ENCODE assay signal across 7 mouse cellular contexts in the genomic region with DNA sequence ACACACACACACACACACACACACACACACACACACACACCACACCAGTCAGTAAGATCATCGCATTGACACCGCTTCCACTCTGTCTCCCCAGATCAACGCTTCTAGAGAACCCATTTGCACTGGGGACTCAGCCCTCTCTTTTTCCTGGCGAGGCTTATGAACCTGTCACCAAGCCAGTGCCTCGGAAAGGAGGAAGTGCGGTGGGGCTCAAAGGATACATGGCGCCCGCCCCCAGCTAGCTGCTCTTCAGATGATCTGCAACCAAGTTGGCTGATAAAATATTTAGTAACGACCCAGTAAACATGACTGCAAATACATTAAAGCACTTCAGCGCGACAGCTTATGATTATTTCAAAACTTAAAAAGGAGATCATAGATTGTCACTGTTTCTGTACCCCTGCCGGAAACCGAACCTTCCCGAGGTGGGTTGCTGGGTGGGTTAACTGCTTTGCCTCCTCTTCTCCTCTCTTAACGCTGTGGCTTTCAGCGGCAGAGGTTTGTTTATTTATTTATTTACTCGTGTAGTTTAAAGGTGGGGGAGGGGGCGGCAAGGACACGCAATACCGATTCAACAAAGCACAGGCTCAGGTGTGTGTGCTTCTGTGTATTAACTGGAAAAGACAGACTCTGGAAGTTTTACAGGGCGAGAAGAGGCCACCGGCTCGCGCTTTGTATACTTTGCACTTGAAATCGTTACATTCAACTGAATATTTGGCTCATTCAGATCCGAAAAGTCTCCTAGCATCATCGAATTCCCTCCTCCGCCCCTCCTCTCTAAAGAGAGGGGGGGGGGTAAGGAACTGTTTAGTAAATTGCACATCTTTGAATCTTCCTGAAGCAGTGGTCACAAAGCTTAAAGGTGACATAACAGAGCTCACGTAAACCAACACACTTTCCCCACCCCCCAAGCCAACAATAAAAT. TPM values are rescaled to one million over a fixed set of nuclear protein-coding genes. Genes with fewer than 3 reads are reported as not detected.
DNase-seq lines count a peak whose midpoint lies in the region; ATAC-seq and TF ChIP-seq lines count a peak whose summit lies in the region.

No protein-coding gene starts in this region.

- no peak overlapping the region for H3K4me3 ChIP-seq in lung, adult 2 months (replicated peaks; ENCODE audit: extremely low read depth, low read depth, low read length)
- peak overlapping the region; percentile 50 for H3K4me3 ChIP-seq in forebrain, embryonic 15.5 days
- H3K4me3 ChIP-seq in limb, embryonic 11.5 days (ENCODE audit: low read depth, low read length): no peak overlapping the region
- 0 out of 2 replicates have a peak overlapping the region, but pooled peaks have one; percentile 7 for H3K4me3 ChIP-seq in stomach, embryonic 16.5 days (replicated peaks; ENCODE audit: low read length)

- 6% methylated on average over 29 of the region's 29 CpGs for WGBS in lung, adult 2 months
- 2% methylated on average over 29 of the region's 29 CpGs for WGBS in forebrain, embryonic 15.5 days
- WGBS in limb, embryonic 11.5 days: 2% methylated on average over 29 of the region's 29 CpGs
- 3% methylated on average over 29 of the region's 29 CpGs for WGBS in stomach, embryonic 16.5 days

- peak overlapping the region; percentile 89 for H3K4me2 ChIP-seq in forebrain, embryonic 15.5 days (replicated peaks)
- H3K4me2 ChIP-seq in limb, embryonic 11.5 days (ENCODE audit: low read depth, severe bottlenecking): no peak overlapping the region
- no peak overlapping the region for H3K4me2 ChIP-seq in stomach, embryonic 16.5 days (ENCODE audit: low read depth, low read length)

- H3K9me3 ChIP-seq in forebrain, embryonic 15.5 days: no peaks in the 10 kb centered on the region
- H3K9me3 ChIP-seq in limb, embryonic 11.5 days (ENCODE audit: control insufficient read depth, low read length): no peaks in the 10 kb centered on the region
- no peaks in the 10 kb centered on the region for H3K9me3 ChIP-seq in stomach, embryonic 16.5 days (replicated peaks; ENCODE audit: control insufficient read depth, low read length)

- H3K4me1 ChIP-seq in lung, adult 2 months (ENCODE audit: control insufficient read depth, insufficient read depth, low read length): peaks cover 6% of the 10 kb centered on the region
- peaks cover 28% of the 10 kb centered on the region for H3K4me1 ChIP-seq in forebrain, embryonic 15.5 days
- peaks cover 9% of the 10 kb centered on the region for H3K4me1 ChIP-seq in limb, embryonic 11.5 days (ENCODE audit: control insufficient read depth, insufficient read depth, low read length)
- no peaks in the 10 kb centered on the region; the same call in 1 of the 2 replicates for H3K4me1 ChIP-seq in stomach, embryonic 16.5 days (ENCODE audit: control insufficient read depth, insufficient read depth, low read length)

- peaks cover 13% of the 10 kb centered on the region for H3K27me3 ChIP-seq in forebrain, embryonic 15.5 days
- H3K27me3 ChIP-seq in limb, embryonic 11.5 days (ENCODE audit: control insufficient read depth, insufficient read depth, low read length): peaks cover 32% of the 10 kb centered on the region
- peaks cover 47% of the 10 kb centered on the region for H3K27me3 ChIP-seq in stomach, embryonic 16.5 days (ENCODE audit: control insufficient read depth, insufficient read depth, low read length)

- H3K27ac ChIP-seq in forebrain, embryonic 15.5 days (replicated peaks): peak overlapping the region; percentile 95
- no peak overlapping the region for H3K27ac ChIP-seq in limb, embryonic 11.5 days (replicated peaks; ENCODE audit: low read depth, low read length)
- no peak overlapping the region for H3K27ac ChIP-seq in stomach, embryonic 16.5 days (ENCODE audit: low read length)

- no peaks in the 10 kb centered on the region for H3K36me3 ChIP-seq in forebrain, embryonic 15.5 days
- H3K36me3 ChIP-seq in limb, embryonic 11.5 days (ENCODE audit: control insufficient read depth, insufficient read depth, low read length): no peaks in the 10 kb centered on the region
- H3K36me3 ChIP-seq in stomach, embryonic 16.5 days (ENCODE audit: control insufficient read depth, insufficient read depth, low read length): no peaks in the 10 kb centered on the region

- TF ChIP-seq CTCF in lung, adult 2 months (IDR thresholded peaks at IDR 0.05; ENCODE audit: insufficient read depth, low read length): no peak

- peak; percentile 8 for DNase-seq in lung, adult 2 months
- DNase-seq in lung, postnatal 36 days: no peak
- DNase-seq in limb, embryonic 11.5 days (ENCODE audit: low spot score): peak; percentile 50
- no peak for DNase-seq in adrenal gland, postnatal 36 days

- TF ChIP-seq POLR2A in lung, adult 2 months (IDR thresholded peaks at IDR 0.05; ENCODE audit: borderline replicate concordance, extremely low read depth, low read depth, low read length): no peak

- H3K9ac ChIP-seq in forebrain, embryonic 15.5 days (replicated peaks): peak overlapping the region; percentile 76
- H3K9ac ChIP-seq in limb, embryonic 11.5 days (ENCODE audit: low read length): no peak overlapping the region
- no peak overlapping the region for H3K9ac ChIP-seq in stomach, embryonic 16.5 days (ENCODE audit: low read length)

- ATAC-seq in common myeloid progenitor, adult 5-6 weeks (replicated peaks; ENCODE audit: low read depth, poor library complexity, severe bottlenecking): peak; percentile 74
- ATAC-seq in forebrain, embryonic 15.5 days (replicated peaks): peak; percentile 27
- ATAC-seq in limb, embryonic 11.5 days (ENCODE audit: insufficient number of reproducible peaks, low FRiP score, low TSS enrichment, low read depth): no peak
- ATAC-seq in stomach, embryonic 16.5 days (ENCODE audit: insufficient read depth, low FRiP score): no peak

RNA-seq across cellular contexts. Expression of a gene that starts 1.0 kb away (rescaled TPM):
- polyA plus RNA-seq in lung, adult 2 months (2012; rRNA removed): 0.07 and 0.09 TPM in 2 replicates
- total RNA-seq in common myeloid progenitor, adult 5-6 weeks (2017): 1.5 TPM in 1 of 2 replicates, not detected in the other
- 60.8 and 61.6 TPM in 2 replicates for polyA plus RNA-seq in forebrain, embryonic 15.5 days (2015; fragmentation: Nextera tagmentation; extraction: Ambion mirVana)
- polyA plus RNA-seq in limb, embryonic 11.5 days (2014; fragmentation: Nextera tagmentation; extraction: Ambion mirVana): 0.08 and 0.17 TPM in 2 replicates
- not detected in 2 replicates for polyA plus RNA-seq in stomach, embryonic 16.5 days (2015; fragmentation: Nextera tagmentation; extraction: Ambion mirVana)
- total RNA-seq in adrenal gland, postnatal 36 days (2021): not detected

Comparison
In these comparisons a context has a peak if more than half of its experiments do, and no peak if none do; other contexts are left out.
1. DNase-seq: peak in lung, adult 2 months (single experiment) and limb, embryonic 11.5 days (single experiment); none in lung, postnatal 36 days (single experiment) and adrenal gland, postnatal 36 days (0 of 2).
2. H3K4me3 ChIP-seq: peak in forebrain, embryonic 15.5 days (single experiment) and stomach, embryonic 16.5 days (single experiment); none in lung, adult 2 months (single experiment) and limb, embryonic 11.5 days (single experiment).
3. ATAC-seq: peak in common myeloid progenitor, adult 5-6 weeks (single experiment) and forebrain, embryonic 15.5 days (single experiment); none in limb, embryonic 11.5 days (single experiment) and stomach, embryonic 16.5 days (single experiment).
4. RNA of a gene that starts 1.0 kb away (polyA plus RNA-seq): 60.8 to 61.6 TPM in forebrain, embryonic 15.5 days; 0.08 to 0.17 TPM in limb, embryonic 11.5 days, 0.07 to 0.09 TPM in lung, adult 2 months and not detected in stomach, embryonic 16.5 days; every median in the first group is over 10 times any median in the second.